In the genomic region with DNA sequence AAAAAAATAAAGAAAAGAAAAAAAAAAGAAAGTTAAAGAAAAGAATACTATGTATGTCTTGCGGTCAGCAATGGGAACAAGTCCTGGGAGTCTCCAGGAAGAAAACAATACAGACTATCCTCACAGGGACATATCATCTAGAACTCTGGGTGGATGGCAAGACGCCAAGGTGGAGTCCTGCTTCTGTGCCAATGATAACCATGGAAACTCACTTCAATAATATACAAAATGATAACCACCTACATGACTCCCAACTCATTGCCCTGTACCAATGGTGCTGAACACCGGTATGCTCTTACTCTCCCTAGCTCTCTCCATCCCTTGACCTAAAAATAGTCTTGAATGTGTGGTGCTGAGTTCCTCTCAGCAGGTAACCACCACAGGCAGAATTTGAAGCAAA, we compare ENCODE assay signal across 10 mouse cellular contexts.
DNase-seq lines count a peak whose midpoint lies in the region; ATAC-seq and TF ChIP-seq lines count a peak whose summit lies in the region.
"Had no signal": no experiment of that assay in that cellular context is flagged by ENCODE, and none has a peak within 500 bp of the region (broad histone marks: within the 10 kb centered on the region; RNA-seq: fewer than 3 reads in every experiment).

No protein-coding gene starts in this region.

- 30% methylated on average over 3 of the region's 3 CpGs for WGBS in heart, adult 2 months
- WGBS in heart, embryonic 10.5 days, result 66% methylated on average over 3 of the region's 3 CpGs
- 83% methylated on average over 3 of the region's 3 CpGs for WGBS in midbrain, embryonic 15.5 days
- 81% methylated on average over 3 of the region's 3 CpGs for WGBS in intestine, embryonic 16.5 days
- 78% methylated on average over 3 of the region's 3 CpGs for whole genome bisulfite sequencing in forebrain, postnatal 0 days

- intact Hi-C loops in heart, adult 2 months (cut with DNase I), result loop anchor here (5.0 kb wide), 1 partner anchor 167 kb away; a partner anchor contains a TSS

- TF ChIP-seq RAD21 in MEL (IDR thresholded peaks at IDR 0.05; ENCODE audit: low read depth, low read length), result no peak

- ATAC-seq in midbrain, embryonic 15.5 days (replicated peaks), result no peak
- no peak for ATAC-seq in intestine, embryonic 16.5 days
- no peak for ATAC-seq in forebrain, postnatal 0 days
- ATAC-seq: forebrain, embryonic 13.5 days had no signal

- H3K27me3 ChIP-seq in heart, adult 2 months (ENCODE audit: control insufficient read depth, insufficient read depth, low read length), result no peaks in the 10 kb centered on the region
- no peaks in the 10 kb centered on the region for H3K27me3 ChIP-seq in heart, embryonic 10.5 days (ENCODE audit: insufficient read depth, poor library complexity, severe bottlenecking)
- H3K27me3 ChIP-seq in MEL (ENCODE audit: control insufficient read depth in 1 of 2, insufficient read depth in 2 of 2, low read length in 2 of 2), result no peaks in the 10 kb centered on the region
- H3K27me3 ChIP-seq in midbrain, embryonic 15.5 days (replicated peaks), result no peaks in the 10 kb centered on the region
- no peaks in the 10 kb centered on the region for H3K27me3 ChIP-seq in intestine, embryonic 16.5 days (replicated peaks; ENCODE audit: control insufficient read depth, insufficient read depth, low read length)
- H3K27me3 ChIP-seq in forebrain, postnatal 0 days (ENCODE audit: insufficient read depth, low read length), result no peaks in the 10 kb centered on the region
- H3K27me3 ChIP-seq: megakaryocyte, embryonic 14.5 days had no signal

- no peaks in the 10 kb centered on the region for H3K9me3 ChIP-seq in heart, embryonic 10.5 days
- H3K9me3 ChIP-seq in MEL (replicated peaks; ENCODE audit: insufficient read depth, low read length), result no peaks in the 10 kb centered on the region
- H3K9me3 ChIP-seq in midbrain, embryonic 15.5 days, result no peaks in the 10 kb centered on the region
- no peaks in the 10 kb centered on the region for H3K9me3 ChIP-seq in intestine, embryonic 16.5 days (ENCODE audit: control insufficient read depth, low read length)
- no peaks in the 10 kb centered on the region for H3K9me3 ChIP-seq in forebrain, postnatal 0 days (ENCODE audit: low read length)
- H3K9me3 ChIP-seq: forebrain, embryonic 13.5 days; megakaryocyte, embryonic 14.5 days had no signal

- TF ChIP-seq POLR2A in heart, adult 2 months (IDR thresholded peaks at IDR 0.05; ENCODE audit: insufficient read depth, low read depth, low read length), result no peak
- no peak for TF ChIP-seq POLR2A in MEL (IDR thresholded peaks at IDR 0.05; ENCODE audit: control insufficient read depth in 1 of 2, insufficient read depth in 1 of 2, low read depth in 1 of 2, low read length in 2 of 2, poor library complexity in 1 of 2)

- no peak overlapping the region for H3K9ac ChIP-seq in heart, adult 2 months (ENCODE audit: low read depth, low read length)
- no peak overlapping the region for H3K9ac ChIP-seq in MEL (ENCODE audit: control insufficient read depth, low read depth, low read length, poor library complexity, severe bottlenecking)
- no peak overlapping the region for H3K9ac ChIP-seq in midbrain, embryonic 15.5 days
- H3K9ac ChIP-seq in intestine, embryonic 16.5 days (ENCODE audit: low read depth, low read length), result no peak overlapping the region
- no peak overlapping the region for H3K9ac ChIP-seq in forebrain, postnatal 0 days
- H3K9ac ChIP-seq: forebrain, embryonic 13.5 days had no signal

- no peak overlapping the region for H3K4me2 ChIP-seq in midbrain, embryonic 15.5 days
- H3K4me2 ChIP-seq in intestine, embryonic 16.5 days (ENCODE audit: low read depth, low read length), result no peak overlapping the region
- H3K4me2 ChIP-seq in forebrain, postnatal 0 days (ENCODE audit: low read depth), result no peak overlapping the region
- H3K4me2 ChIP-seq: forebrain, embryonic 13.5 days had no signal

- no peak overlapping the region for H3K4me3 ChIP-seq in heart, adult 2 months
- H3K4me3 ChIP-seq in heart, embryonic 10.5 days, result no peak overlapping the region
- H3K4me3 ChIP-seq in MEL (ENCODE audit: control insufficient read depth in 1 of 2, insufficient read depth in 1 of 2, low read depth in 2 of 2, low read length in 2 of 2), result no peak overlapping the region
- no peak overlapping the region for H3K4me3 ChIP-seq in midbrain, embryonic 15.5 days
- H3K4me3 ChIP-seq in intestine, embryonic 16.5 days (ENCODE audit: low read length), result no peak overlapping the region
- H3K4me3 ChIP-seq in forebrain, postnatal 0 days (ENCODE audit: low read depth, low read length), result no peak overlapping the region
- H3K4me3 ChIP-seq: forebrain, embryonic 13.5 days had no signal

- H3K27ac ChIP-seq in heart, adult 2 months, result peak overlapping the region; percentile 9; the same call in 1 of the 2 replicates
- H3K27ac ChIP-seq in heart, embryonic 10.5 days, result no peak overlapping the region
- H3K27ac ChIP-seq in MEL (ENCODE audit: control insufficient read depth, low read depth, low read length), result no peak overlapping the region
- no peak overlapping the region for H3K27ac ChIP-seq in midbrain, embryonic 15.5 days
- no peak overlapping the region for H3K27ac ChIP-seq in intestine, embryonic 16.5 days (ENCODE audit: low read length)
- H3K27ac ChIP-seq in forebrain, postnatal 0 days (ENCODE audit: low read depth, low read length), result no peak overlapping the region
- H3K27ac ChIP-seq: forebrain, embryonic 13.5 days had no signal

- no peaks in the 10 kb centered on the region; the same call in 1 of the 2 replicates for H3K79me2 ChIP-seq in heart, adult 2 months (replicated peaks; ENCODE audit: control insufficient read depth, insufficient read depth, low read length)
- H3K79me2 ChIP-seq in MEL (ENCODE audit: control insufficient read depth, insufficient read depth, low read length, poor library complexity), result no peaks in the 10 kb centered on the region

- TF ChIP-seq EP300 in heart, adult 2 months (IDR thresholded peaks at IDR 0.05; ENCODE audit: insufficient read depth, low read depth, low read length), result no peak
- no peak for TF ChIP-seq EP300 in MEL (IDR thresholded peaks at IDR 0.05; ENCODE audit: low read depth in 1 of 2, low read length in 2 of 2)

- no peak for TF ChIP-seq CTCF in heart, adult 2 months (IDR thresholded peaks at IDR 0.05)
- no peak for TF ChIP-seq CTCF in MEL (IDR thresholded peaks at IDR 0.05 in 2 of 3, conservative IDR thresholded peaks at IDR 0.05 in 1 of 3; ENCODE audit: control insufficient read depth in 1 of 3, insufficient read depth in 1 of 3, low read depth in 2 of 3, low read length in 3 of 3, poor library complexity in 1 of 3, severe bottlenecking in 1 of 3)
- no peak for TF ChIP-seq CTCF in forebrain, postnatal 0 days (IDR thresholded peaks at IDR 0.05; ENCODE audit: low read depth)

- H3K4me1 ChIP-seq in heart, adult 2 months (ENCODE audit: control insufficient read depth, insufficient read depth, low read length), result peaks cover 11% of the 10 kb centered on the region
- peaks cover 34% of the 10 kb centered on the region for H3K4me1 ChIP-seq in heart, embryonic 10.5 days
- peaks cover 0 to 9% of the 10 kb centered on the region in 2 experiments; a peak in 3 of 4 replicates for H3K4me1 ChIP-seq in MEL (ENCODE audit: control insufficient read depth in 1 of 2, insufficient read depth in 2 of 2, low read length in 2 of 2)
- no peaks in the 10 kb centered on the region for H3K4me1 ChIP-seq in midbrain, embryonic 15.5 days
- 0 out of 2 replicates have a peak, but pooled peaks cover 6% of the 10 kb centered on the region for H3K4me1 ChIP-seq in intestine, embryonic 16.5 days (ENCODE audit: control insufficient read depth, insufficient read depth, low read length)
- H3K4me1 ChIP-seq in forebrain, postnatal 0 days (ENCODE audit: insufficient read depth), result no peaks in the 10 kb centered on the region
- H3K4me1 ChIP-seq: forebrain, embryonic 13.5 days had no signal

- H3K36me3 ChIP-seq in heart, adult 2 months (ENCODE audit: control insufficient read depth, insufficient read depth, low read length), result peaks cover 22% of the 10 kb centered on the region
- peaks cover 37% of the 10 kb centered on the region; the same call in 1 of the 2 replicates for H3K36me3 ChIP-seq in heart, embryonic 10.5 days
- H3K36me3 ChIP-seq in MEL (ENCODE audit: control insufficient read depth in 1 of 2, insufficient read depth in 2 of 2, low read length in 2 of 2), result peaks cover 0 to 8% of the 10 kb centered on the region in 2 experiments; a peak in 2 of 4 replicates
- no peaks in the 10 kb centered on the region for H3K36me3 ChIP-seq in midbrain, embryonic 15.5 days (replicated peaks)
- H3K36me3 ChIP-seq in intestine, embryonic 16.5 days (ENCODE audit: control insufficient read depth, insufficient read depth, low read length), result no peaks in the 10 kb centered on the region
- no peaks in the 10 kb centered on the region for H3K36me3 ChIP-seq in forebrain, postnatal 0 days (ENCODE audit: insufficient read depth)

- DNase-seq in heart, adult 2 months, result no peak
- DNase-seq in heart, embryonic 10.5 days (ENCODE audit: low spot score), result no peak
- peak; percentile 63 for DNase-seq in MEL (ENCODE audit: low read depth, low spot score)
- peak; percentile 50 to 71 for DNase-seq in cerebellum, postnatal 25 days
- peak; percentile 40 for DNase-seq in kidney, postnatal 14 days
- no peak for DNase-seq in forebrain, postnatal 0 days

TF ChIP-seq in MEL, 35 proteins besides CTCF, POLR2A, EP300 and RAD21:
- TF ChIP-seq E2F4 (IDR thresholded peaks at IDR 0.05; ENCODE audit: borderline replicate concordance, low read depth, low read length) (no peak), SIN3A (IDR thresholded peaks at IDR 0.05; ENCODE audit: low read length) (0 out of 2 replicates have a peak, but pooled peaks have one; percentile 1)

Comparison
In these comparisons a context has a peak if more than half of its experiments do, and no peak if none do; other contexts are left out.
1. DNase-seq: peak in MEL (single experiment), cerebellum, postnatal 25 days (2 of 2) and kidney, postnatal 14 days (single experiment); none in heart, adult 2 months (0 of 2), heart, embryonic 10.5 days (single experiment) and forebrain, postnatal 0 days (single experiment).